Mouse (Mus musculus) yolk sac, embryonic 10.5 days (tissue): ENCODE measurements around the gene Agpat3.

ENCODE experiments used
- DNase-seq: peaks from one replicate; pipeline ENCODE4 v3.0.0-alpha.2; 2017; ENCODE audit warnings: low spot score

Agpat3 gene

GRCm38 (mm10) chr10:78255646-78256059, 96.6 kb downstream of the Agpat3 start:
- no peak for DNase-seq

- no peak for DNase-seq
Observed at GRCm38 (mm10) chr10:78247206-78247605, 105.1 kb downstream of the Agpat3 start.

GRCm38 (mm10) chr10:78246725-78247124, 105.6 kb downstream of the Agpat3 start:
- no peak for DNase-seq

GRCm38 (mm10) chr10:78245225-78245547, 107.1 kb downstream of the Agpat3 start:
- DNase-seq: peak; percentile 5

GRCm38 (mm10) chr10:78244438-78245224, 107.7 kb downstream of the Agpat3 start, which contains the start of gene Trappc10:
Gene Trappc10 (minus strand): TSS chr10:78244641.
- peak; percentile 88 for DNase-seq

GRCm38 (mm10) chr10:78244058-78244437, 108.2 kb downstream of the Agpat3 start:
- DNase-seq: peak; percentile 84

GRCm38 (mm10) chr10:78238926-78239325, 113.4 kb downstream of the Agpat3 start:
- DNase-seq: no peak

- no peak for DNase-seq
Observed at GRCm38 (mm10) chr10:78238297-78238696, 114.0 kb downstream of the Agpat3 start.

GRCm38 (mm10) chr10:78237809-78238208, 114.5 kb downstream of the Agpat3 start:
- no peak for DNase-seq

GRCm38 (mm10) chr10:78236885-78237629, 115.2 kb downstream of the Agpat3 start:
- no peak for DNase-seq

- DNase-seq: no peak
Observed at GRCm38 (mm10) chr10:78233756-78234155, 118.5 kb downstream of the Agpat3 start.

- no peak for DNase-seq
Observed at GRCm38 (mm10) chr10:78233161-78233560, 119.1 kb downstream of the Agpat3 start.

- DNase-seq: no peak
Observed at GRCm38 (mm10) chr10:78232301-78232980, 119.8 kb downstream of the Agpat3 start.

GRCm38 (mm10) chr10:78228560-78228928, 123.7 kb downstream of the Agpat3 start:
- DNase-seq: no peak

GRCm38 (mm10) chr10:78227875-78228559, 124.3 kb downstream of the Agpat3 start:
- DNase-seq: no peak

GRCm38 (mm10) chr10:78224136-78224535, 128.2 kb downstream of the Agpat3 start:
- DNase-seq: no peak

- DNase-seq: no peak
Observed at GRCm38 (mm10) chr10:78222908-78223307, 129.4 kb downstream of the Agpat3 start.

GRCm38 (mm10) chr10:78221315-78221714, 131.0 kb downstream of the Agpat3 start:
- DNase-seq: no peak

GRCm38 (mm10) chr10:78219528-78219927, 132.8 kb downstream of the Agpat3 start:
- no peak for DNase-seq
